Mouse (Mus musculus) testis, adult 2 months (tissue): Measurements from ENCODE around the gene Elfn1.

Source experiments
- CTCF ChIP-seq: fragments of 200-500 bp; IDR thresholded peaks from 2 replicates; pipeline ENCODE4 v1.5.1; 2012; ENCODE audit warnings: low read depth, mild to moderate bottlenecking, inconsistent platforms, low read length, moderate library complexity; ENCODE audit not compliant: control insufficient read depth, insufficient read depth, insufficient replicate concordance
- POLR2A ChIP-seq: fragments of 200-500 bp; IDR thresholded peaks from 2 replicates; pipeline ENCODE4 v1.6.1; 2012; ENCODE audit warnings: low read depth, mild to moderate bottlenecking, inconsistent platforms, low read length, moderate library complexity; ENCODE audit not compliant: control insufficient read depth

DNA sequence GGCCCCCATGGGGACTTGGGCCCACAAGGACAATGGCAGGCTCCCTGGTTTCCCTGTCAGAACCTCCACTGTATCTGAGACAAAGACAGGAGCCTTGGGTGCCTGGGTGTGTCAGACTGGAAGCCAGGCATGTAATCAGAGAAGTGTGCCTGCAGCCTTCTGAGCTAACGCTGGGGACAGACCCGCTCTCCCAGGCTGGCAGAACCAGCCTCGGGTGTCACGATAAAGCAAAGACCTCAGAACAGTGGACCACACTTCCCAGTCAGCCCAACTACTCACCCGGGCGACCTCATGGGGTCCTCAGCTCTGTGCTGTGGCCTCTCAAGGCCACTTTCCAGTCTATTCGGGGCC is 14.8 kb upstream of the Elfn1 start:
- TF ChIP-seq CTCF = no peak
- TF ChIP-seq POLR2A = no peak
